In the genomic region with DNA sequence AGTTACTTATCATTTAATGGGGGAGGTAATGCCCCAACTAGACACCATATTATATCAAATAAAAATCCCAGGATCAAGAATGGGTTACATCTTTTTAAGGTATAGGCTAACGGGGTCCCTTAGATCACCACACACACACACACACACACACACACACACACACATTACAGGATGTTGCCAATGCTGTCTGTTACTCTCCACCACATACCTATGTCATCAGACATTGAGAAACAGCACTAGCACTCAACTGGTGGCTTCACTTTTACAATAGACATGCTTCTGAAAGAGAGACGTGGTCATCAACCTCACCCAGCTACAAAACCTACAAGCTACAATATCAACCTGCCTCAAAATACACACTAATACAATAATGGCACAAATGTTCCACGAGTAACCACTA, we compare ENCODE assay signal across 31 mouse cellular contexts. TPM values are rescaled to one million over a fixed set of nuclear protein-coding genes. Genes with fewer than 3 reads are reported as not detected.
A peak's percentile ranks its signal among the peaks of the same experiment; 100 is the strongest.
DNase-seq lines count a peak whose midpoint lies in the region; ATAC-seq and TF ChIP-seq lines count a peak whose summit lies in the region.
"Had no signal": no experiment of that assay in that cellular context is flagged by ENCODE, and none has a peak within 500 bp of the region (broad histone marks: within the 10 kb centered on the region; RNA-seq: fewer than 3 reads in every experiment).

No protein-coding gene starts in this region.

- H3K9me3 ChIP-seq in liver, postnatal 0 days (ENCODE audit: low read length): no peaks in the 10 kb centered on the region
- H3K9me3 ChIP-seq in liver, embryonic 11.5 days (ENCODE audit: control insufficient read depth, low read length): no peaks in the 10 kb centered on the region
- H3K9me3 ChIP-seq: embryonic facial prominence, embryonic 10.5 days; embryonic facial prominence, embryonic 12.5 days; forebrain, embryonic 13.5 days; forebrain, embryonic 15.5 days; G1E had no signal

- no peak overlapping the region for H3K4me3 ChIP-seq in liver, postnatal 0 days (ENCODE audit: low read depth, low read length)
- H3K4me3 ChIP-seq in liver, embryonic 11.5 days (ENCODE audit: low read depth, low read length): no peak overlapping the region
- no peak overlapping the region for H3K4me3 ChIP-seq in bone marrow macrophage, adult 2 months (ENCODE audit: insufficient read depth, low read length)
- H3K4me3 ChIP-seq in myocyte: no peak overlapping the region
- H3K4me3 ChIP-seq: embryonic facial prominence, embryonic 10.5 days; embryonic facial prominence, embryonic 12.5 days; forebrain, embryonic 13.5 days; forebrain, embryonic 15.5 days had no signal

- H3K4me1 ChIP-seq in liver, postnatal 0 days (ENCODE audit: insufficient read depth): peaks cover 4% of the 10 kb centered on the region
- H3K4me1 ChIP-seq in liver, embryonic 11.5 days (replicated peaks; ENCODE audit: control insufficient read depth, insufficient read depth, low read length): 0 out of 2 replicates have a peak, but pooled peaks cover 3% of the 10 kb centered on the region
- peaks cover 52% of the 10 kb centered on the region for H3K4me1 ChIP-seq in bone marrow macrophage, adult 2 months (ENCODE audit: control insufficient read depth, insufficient read depth, low read length)

- WGBS in liver, postnatal 0 days (ENCODE audit: insufficient replicate concordance): 49% methylated on average over 3 of the region's 3 CpGs
- WGBS in liver, embryonic 11.5 days: 82% methylated on average over 3 of the region's 3 CpGs

- no peak overlapping the region for H3ac ChIP-seq in myocyte (ENCODE audit: control insufficient read depth, insufficient read length)

- no peak for TF ChIP-seq POLR2A in bone marrow macrophage, adult 2 months (IDR thresholded peaks at IDR 0.05; ENCODE audit: borderline replicate concordance, low read depth, low read length)
- TF ChIP-seq POLR2A in myocyte (IDR thresholded peaks at IDR 0.05; ENCODE audit: insufficient read length, low read depth): no peak

- H3K9ac ChIP-seq in liver, postnatal 0 days (replicated peaks): no peak overlapping the region
- no peak overlapping the region for H3K9ac ChIP-seq in liver, embryonic 11.5 days (ENCODE audit: low read depth, low read length)
- H3K9ac ChIP-seq: embryonic facial prominence, embryonic 12.5 days; forebrain, embryonic 13.5 days; forebrain, embryonic 15.5 days; forebrain, postnatal 0 days had no signal

- DNase-seq in liver, postnatal 0 days: no peak
- no peak for DNase-seq in liver, embryonic 11.5 days (ENCODE audit: low spot score)
- no peak for DNase-seq in urinary bladder, postnatal 14 days (ENCODE audit: low spot score)
- DNase-seq in gastrocnemius, adult 18-20 months (ENCODE audit: low spot score): no peak
- no peak for DNase-seq in urinary bladder, adult 2 months (ENCODE audit: low spot score)
- DNase-seq: adrenal gland, adult 8-10 months; adrenal gland, postnatal 14 days; adrenal gland, postnatal 36 days; B cell, adult 2 months; cerebellum, adult 11-12 months; cerebellum, adult 2 months; cerebellum, adult 9-10 months; cerebellum, postnatal 10 days; cerebellum, postnatal 25 days; forebrain, postnatal 0 days had no signal

- no peaks in the 10 kb centered on the region for H3K27me3 ChIP-seq in liver, postnatal 0 days (ENCODE audit: insufficient read depth, low read length)
- no peaks in the 10 kb centered on the region for H3K27me3 ChIP-seq in liver, embryonic 11.5 days (replicated peaks; ENCODE audit: control insufficient read depth, insufficient read depth, low read length)
- H3K27me3 ChIP-seq in myocyte (ENCODE audit: control insufficient read depth, insufficient read depth, insufficient read length): no peaks in the 10 kb centered on the region
- H3K27me3 ChIP-seq: CH12.LX; embryonic facial prominence, embryonic 12.5 days; forebrain, embryonic 13.5 days; forebrain, embryonic 15.5 days; Patski had no signal

- no peak for TF ChIP-seq EP300 in liver, postnatal 0 days (IDR thresholded peaks at IDR 0.05; ENCODE audit: low read depth)

- H3K27ac ChIP-seq in liver, postnatal 0 days (ENCODE audit: low read depth): peak overlapping the region; percentile 29; the same call in 1 of the 2 replicates
- H3K27ac ChIP-seq in liver, embryonic 11.5 days (ENCODE audit: low read depth, low read length): no peak overlapping the region
- H3K27ac ChIP-seq in bone marrow macrophage, adult 2 months (ENCODE audit: insufficient read depth, low read depth, low read length): peak overlapping the region; percentile 8; the same call in 1 of the 2 replicates
- H3K27ac ChIP-seq: embryonic facial prominence, embryonic 10.5 days; embryonic facial prominence, embryonic 12.5 days; forebrain, embryonic 13.5 days; forebrain, embryonic 15.5 days had no signal

- H3K79me2 ChIP-seq in myocyte (ENCODE audit: control insufficient read depth, insufficient read depth): peaks cover 100% of the 10 kb centered on the region

- ATAC-seq in liver, postnatal 0 days: peak; percentile 50; the same call in 1 of the 2 replicates
- no peak for ATAC-seq in liver, embryonic 11.5 days (replicated peaks; ENCODE audit: low FRiP score)
- peak; percentile 85 for ATAC-seq in megakaryocyte, adult 5-6 weeks (ENCODE audit: poor library complexity, severe bottlenecking)
- ATAC-seq: activated CD4-positive, CD25-positive, alpha-beta regulatory T cell, adult 4 months; CD4-positive, CD25-positive, alpha-beta regulatory T cell, adult 4 months; forebrain, embryonic 13.5 days; forebrain, embryonic 15.5 days; forebrain, postnatal 0 days; Patski had no signal

- no peak for TF ChIP-seq CTCF in liver, postnatal 0 days (IDR thresholded peaks at IDR 0.05; ENCODE audit: low read depth)
- TF ChIP-seq CTCF in bone marrow macrophage, adult 2 months (IDR thresholded peaks at IDR 0.05; ENCODE audit: low read depth, low read length): no peak

- no peak overlapping the region for H3K4me2 ChIP-seq in liver, postnatal 0 days (ENCODE audit: low read depth, low read length)
- H3K4me2 ChIP-seq in liver, embryonic 11.5 days: no peak overlapping the region
- H3K4me2 ChIP-seq in myocyte (ENCODE audit: low read depth): no peak overlapping the region
- H3K4me2 ChIP-seq: embryonic facial prominence, embryonic 12.5 days; forebrain, embryonic 13.5 days; forebrain, embryonic 15.5 days had no signal

- no peaks in the 10 kb centered on the region for H3K36me3 ChIP-seq in liver, postnatal 0 days (replicated peaks; ENCODE audit: insufficient read depth, low read length)
- no peaks in the 10 kb centered on the region for H3K36me3 ChIP-seq in liver, embryonic 11.5 days (ENCODE audit: control insufficient read depth, insufficient read depth, low read length)
- H3K36me3 ChIP-seq in myocyte (ENCODE audit: control insufficient read depth, insufficient read depth): no peaks in the 10 kb centered on the region
- H3K36me3 ChIP-seq: embryonic facial prominence, embryonic 12.5 days; forebrain, embryonic 15.5 days; G1E had no signal

TF ChIP-seq in myocyte, 11 proteins besides CTCF, POLR2A, EP300 and RAD21:
- no peak for TF ChIP-seq USF1 (IDR thresholded peaks at IDR 0.05; ENCODE audit: low read depth)
- no peak for TF ChIP-seq MAX (IDR thresholded peaks at IDR 0.05; ENCODE audit: low read depth)
- no peak for TF ChIP-seq MYOG (IDR thresholded peaks at IDR 0.05; ENCODE audit: control insufficient read depth in 1 of 3, insufficient read depth in 1 of 3, insufficient read length in 2 of 3, low read depth in 2 of 3)
- TF ChIP-seq TCF3 (IDR thresholded peaks at IDR 0.05; ENCODE audit: insufficient read length, low read depth): no peak
- no peak for TF ChIP-seq TCF12 (IDR thresholded peaks at IDR 0.05; ENCODE audit: insufficient read depth, poor library complexity, severe bottlenecking)
- TF ChIP-seq SRF (IDR thresholded peaks at IDR 0.05; ENCODE audit: control insufficient read depth, insufficient read length, low read depth): no peak
- peak; percentile 57; the same call in 1 of the 2 replicates for TF ChIP-seq CEBPB (IDR thresholded peaks at IDR 0.05; ENCODE audit: insufficient read depth, poor library complexity, severe bottlenecking)
- no peak for TF ChIP-seq E2F4 (IDR thresholded peaks at IDR 0.05; ENCODE audit: insufficient read depth)
- no peak for TF ChIP-seq MYOD1 (IDR thresholded peaks at IDR 0.05; ENCODE audit: control insufficient read depth in 1 of 3, insufficient read length in 2 of 3, low read depth in 2 of 3)

RNA-seq across cellular contexts. Expression of a gene that starts 9.5 kb away (rescaled TPM):
- polyA plus RNA-seq in liver, postnatal 0 days (2015; fragmentation: Nextera tagmentation; extraction: Ambion mirVana): 4.7 and 5.0 TPM in 2 replicates
- polyA plus RNA-seq in liver, embryonic 11.5 days (2014; fragmentation: Nextera tagmentation; extraction: Ambion mirVana): 17.4 and 18.0 TPM in 2 replicates
- 0.66 and 0.69 TPM in 2 replicates for polyA plus RNA-seq in bone marrow macrophage, adult 2 months (2012; ENCODE audit: insufficient read depth, insufficient read length, missing spikeins)
- 2.5 and 3.2 TPM in 2 replicates for total RNA-seq in megakaryocyte, adult 5-6 weeks (2015)
- 2.3 and 2.6 TPM in 2 replicates for total RNA-seq in megakaryocyte, adult 5-6 weeks (2017)
- polyA plus RNA-seq in myocyte (2012; fragmentation: generic; extraction: Trizol): 10.5 TPM
- total RNA-seq in gastrocnemius, adult 18-20 months (2021): 10 to 100 TPM; 46.3 to 47.4 TPM
- 47.7 and 56.2 TPM in 2 replicates for polyA plus RNA-seq in urinary bladder, adult 2 months (2012; rRNA removed)
- polyA plus RNA-seq: G1E had no signal

RNA-seq across cellular contexts. Expression of a gene that starts 28.9 kb away (rescaled TPM):
- not detected in 2 replicates for polyA plus RNA-seq in liver, postnatal 0 days (2015; fragmentation: Nextera tagmentation; extraction: Ambion mirVana)
- not detected in 2 replicates for polyA plus RNA-seq in liver, embryonic 11.5 days (2014; fragmentation: Nextera tagmentation; extraction: Ambion mirVana)
- polyA plus RNA-seq in bone marrow macrophage, adult 2 months (2012; ENCODE audit: insufficient read depth, insufficient read length, missing spikeins): not detected in 2 replicates
- total RNA-seq in megakaryocyte, adult 5-6 weeks (2015): not detected in 2 replicates
- total RNA-seq in megakaryocyte, adult 5-6 weeks (2017): not detected in 2 replicates
- polyA plus RNA-seq in myocyte (2012; fragmentation: generic; extraction: Trizol): not detected
- total RNA-seq in gastrocnemius, adult 18-20 months (2021): not detected
- 0.08 TPM in 1 of 2 replicates, not detected in the other for polyA plus RNA-seq in urinary bladder, adult 2 months (2012; rRNA removed)
- total RNA-seq: adrenal gland, adult 18-20 months; adrenal gland, adult 8-10 months; adrenal gland, postnatal 14 days; adrenal gland, postnatal 36 days; forebrain, postnatal 0 days; G1E had no signal
- polyA plus RNA-seq: activated CD4-positive, CD25-positive, alpha-beta regulatory T cell, adult 4 months; CD4-positive, CD25-positive, alpha-beta regulatory T cell, adult 4 months; cerebellum, adult 2 months; cortical plate, adult 2 months; embryonic facial prominence, embryonic 10.5 days; embryonic facial prominence, embryonic 12.5 days; embryonic facial prominence, embryonic 14.5 days; forebrain, embryonic 11.5 days; forebrain, embryonic 13.5 days; forebrain, embryonic 15.5 days; forebrain, postnatal 0 days; G1E; Patski had no signal
